Comparison of ENCODE assay signal across 19 mouse cellular contexts in genomic region chr2:141862531-141863265, GRCm38 (mm10).
DNase-seq lines count a peak whose midpoint lies in the region; ATAC-seq and TF ChIP-seq lines count a peak whose summit lies in the region.
"Had no signal": no experiment of that assay in that cellular context is flagged by ENCODE, and none has a peak within 500 bp of the region (broad histone marks: within the 10 kb centered on the region; RNA-seq: fewer than 3 reads in every experiment).

No protein-coding gene starts in this region.

- H3K9me3 ChIP-seq in midbrain, embryonic 15.5 days: no peaks in the 10 kb centered on the region
- no peaks in the 10 kb centered on the region for H3K9me3 ChIP-seq in limb, embryonic 10.5 days (replicated peaks)
- H3K9me3 ChIP-seq: embryonic facial prominence, embryonic 13.5 days; heart, embryonic 13.5 days; hindbrain, embryonic 15.5 days had no signal

- no peak for ATAC-seq in cerebellum, adult (ENCODE audit: insufficient number of reproducible peaks, low FRiP score, low TSS enrichment)
- ATAC-seq in midbrain, embryonic 15.5 days (replicated peaks): peak; percentile 72
- ATAC-seq: Patski had no signal

- TF ChIP-seq CTCF in layer of hippocampus, adult 2 months (conservative IDR thresholded peaks at IDR 0.05): no peak

- H3K4me2 ChIP-seq in midbrain, embryonic 15.5 days: no peak overlapping the region
- H3K4me2 ChIP-seq: embryonic facial prominence, embryonic 13.5 days; heart, embryonic 13.5 days; hindbrain, embryonic 15.5 days had no signal

- H3K27me3 ChIP-seq in midbrain, embryonic 15.5 days (replicated peaks): no peaks in the 10 kb centered on the region
- no peaks in the 10 kb centered on the region for H3K27me3 ChIP-seq in limb, embryonic 10.5 days (ENCODE audit: low read depth, poor library complexity, severe bottlenecking)
- H3K27me3 ChIP-seq: embryonic facial prominence, embryonic 13.5 days; heart, embryonic 13.5 days; hindbrain, embryonic 15.5 days; Patski had no signal

- H3K9ac ChIP-seq in midbrain, embryonic 15.5 days: no peak overlapping the region
- H3K9ac ChIP-seq: embryonic facial prominence, embryonic 13.5 days; heart, embryonic 13.5 days; hindbrain, embryonic 15.5 days had no signal

- no peak overlapping the region for H3K4me3 ChIP-seq in layer of hippocampus, adult 2 months
- H3K4me3 ChIP-seq in midbrain, embryonic 15.5 days: no peak overlapping the region
- no peak overlapping the region for H3K4me3 ChIP-seq in limb, embryonic 10.5 days
- H3K4me3 ChIP-seq: embryonic facial prominence, embryonic 13.5 days; gastrocnemius, adult 2 months; heart, embryonic 13.5 days; hindbrain, embryonic 15.5 days had no signal

- H3K36me3 ChIP-seq in midbrain, embryonic 15.5 days (replicated peaks): no peaks in the 10 kb centered on the region
- H3K36me3 ChIP-seq in limb, embryonic 10.5 days: no peaks in the 10 kb centered on the region
- H3K36me3 ChIP-seq: embryonic facial prominence, embryonic 13.5 days; heart, embryonic 13.5 days; hindbrain, embryonic 15.5 days had no signal

- WGBS in midbrain, embryonic 15.5 days: 35% methylated on average over 9 of the region's 9 CpGs
- WGBS in limb, embryonic 10.5 days: 39% methylated on average over 9 of the region's 9 CpGs

- peak overlapping the region; percentile 39; the same call in 1 of the 2 replicates for H3K27ac ChIP-seq in layer of hippocampus, adult 2 months
- H3K27ac ChIP-seq in midbrain, embryonic 15.5 days: 0 out of 2 replicates have a peak overlapping the region, but pooled peaks have one; percentile 18
- no peak overlapping the region for H3K27ac ChIP-seq in limb, embryonic 10.5 days
- H3K27ac ChIP-seq: embryonic facial prominence, embryonic 13.5 days; gastrocnemius, adult 2 months; heart, embryonic 13.5 days; hindbrain, embryonic 15.5 days had no signal

- peaks cover 6% of the 10 kb centered on the region; the same call in 1 of the 2 replicates for H3K4me1 ChIP-seq in midbrain, embryonic 15.5 days
- H3K4me1 ChIP-seq in limb, embryonic 10.5 days: peaks cover 20% of the 10 kb centered on the region
- H3K4me1 ChIP-seq: embryonic facial prominence, embryonic 13.5 days; heart, embryonic 13.5 days; hindbrain, embryonic 15.5 days had no signal

- peak; percentile 7 for DNase-seq in cerebellum, adult 11 months
- DNase-seq in layer of hippocampus, adult 2 months (ENCODE audit: low spot score in 2 of 2): no peak
- no peak for DNase-seq in layer of hippocampus, postnatal 36 days
- DNase-seq in ZHBTc4 (ENCODE audit: low read depth, low spot score): peak; percentile 39
- DNase-seq in limb, embryonic 10.5 days (ENCODE audit: low spot score): no peak
- no peak for DNase-seq in retina, postnatal 1 day
- DNase-seq: adrenal gland, adult 8-10 months; adrenal gland, postnatal 36 days; B cell, adult 2 months; cerebellum, postnatal 36 days; gastrocnemius, adult 2 months; gastrocnemius, postnatal 25 days; heart, postnatal 36 days had no signal

Comparison
In these comparisons a context has a peak if more than half of its experiments do, and no peak if none do; other contexts are left out.
1. DNase-seq: peak in cerebellum, adult 11 months (single experiment) and ZHBTc4 (single experiment); none in layer of hippocampus, adult 2 months (0 of 2), layer of hippocampus, postnatal 36 days (0 of 2), limb, embryonic 10.5 days (single experiment) and retina, postnatal 1 day (single experiment).